Mouse (Mus musculus) lung, adult 2 months (tissue): ENCODE measurements around the gene Dennd5a.

Experiments used
- CTCF ChIP-seq: fragments of 200-500 bp; IDR thresholded peaks from 2 replicates; pipeline ENCODE4 v1.5.1; 2011; ENCODE audit warnings: mild to moderate bottlenecking, low read length, control low read depth; ENCODE audit not compliant: insufficient read depth
- POLR2A ChIP-seq: fragments of 200-500 bp; IDR thresholded peaks from 2 replicates; pipeline ENCODE4 v1.6.1; 2011; ENCODE audit warnings: low read depth, mild to moderate bottlenecking, control low read depth, low read length, borderline replicate concordance; ENCODE audit errors: extremely low read depth

- TF ChIP-seq CTCF (no peak), POLR2A (no peak)
Measured at GRCm38 (mm10) chr7:109890256-109890655, 70.0 kb downstream of the Dennd5a start.
